8 mouse cellular contexts compared by ENCODE assay signal in genomic region chr13:37482589-37482988, GRCm38 (mm10).
A peak's percentile ranks its signal among the peaks of the same experiment; 100 is the strongest.
DNase-seq lines count a peak whose midpoint lies in the region; ATAC-seq lines count a peak whose summit lies in the region.

No protein-coding gene starts in this region.

- peak; percentile 25 for DNase-seq in 3T3-L1 (ENCODE audit: low read depth, low spot score)
- DNase-seq in adrenal gland, adult 18-20 months (ENCODE audit: low spot score in 2 of 2): peak; percentile 46 to 61
- DNase-seq in embryonic facial prominence, embryonic 14.5 days (ENCODE audit: low spot score): peak; percentile 93
- peak; percentile 89 for DNase-seq in kidney, postnatal 10 days
- DNase-seq in retina, embryonic 14.5 days (ENCODE audit: low spot score): peak; percentile 77
- DNase-seq in Muller cell, postnatal 12 days (ENCODE audit: inconsistent ontology term): no peak

- H3K4me1 ChIP-seq in embryonic facial prominence, embryonic 14.5 days (ENCODE audit: control insufficient read depth, insufficient read depth, low read length): peaks cover 15% of the 10 kb centered on the region
- H3K4me1 ChIP-seq in heart, embryonic 15.5 days (replicated peaks): peaks cover 27% of the 10 kb centered on the region
- peaks cover 55% of the 10 kb centered on the region for H3K4me1 ChIP-seq in lung, embryonic 15.5 days

- H3K4me3 ChIP-seq in embryonic facial prominence, embryonic 14.5 days (ENCODE audit: low read depth, low read length): no peak overlapping the region
- peak overlapping the region; percentile 21; the same call in 1 of the 2 replicates for H3K4me3 ChIP-seq in heart, embryonic 15.5 days
- no peak overlapping the region for H3K4me3 ChIP-seq in lung, embryonic 15.5 days

- H3K27ac ChIP-seq in embryonic facial prominence, embryonic 14.5 days (replicated peaks; ENCODE audit: low read depth, low read length): peak overlapping the region; percentile 84
- H3K27ac ChIP-seq in heart, embryonic 15.5 days: peak overlapping the region; percentile 92
- peak overlapping the region; percentile 99 for H3K27ac ChIP-seq in lung, embryonic 15.5 days

- peak overlapping the region; percentile 57 for H3K9ac ChIP-seq in embryonic facial prominence, embryonic 14.5 days (ENCODE audit: low read depth, low read length)
- H3K9ac ChIP-seq in heart, embryonic 15.5 days: peak overlapping the region; percentile 37; the same call in 1 of the 2 replicates
- H3K9ac ChIP-seq in lung, embryonic 15.5 days: peak overlapping the region; percentile 14; the same call in 1 of the 2 replicates

- peak overlapping the region; percentile 54 for H3K4me2 ChIP-seq in embryonic facial prominence, embryonic 14.5 days (ENCODE audit: low read depth, low read length)
- H3K4me2 ChIP-seq in heart, embryonic 15.5 days: peak overlapping the region; percentile 61
- H3K4me2 ChIP-seq in lung, embryonic 15.5 days: peak overlapping the region; percentile 51

- peak; percentile 50 for ATAC-seq in embryonic facial prominence, embryonic 14.5 days (ENCODE audit: low read depth)
- ATAC-seq in heart, embryonic 15.5 days (replicated peaks; ENCODE audit: insufficient number of reproducible peaks, insufficient read depth, low FRiP score, low read depth): peak; percentile 70
- ATAC-seq in lung, embryonic 15.5 days (ENCODE audit: borderline replicate concordance, extremely low read depth, low FRiP score, low TSS enrichment): peak; percentile 75

- H3K9me3 ChIP-seq in embryonic facial prominence, embryonic 14.5 days (ENCODE audit: control insufficient read depth, low read length): no peaks in the 10 kb centered on the region
- H3K9me3 ChIP-seq in heart, embryonic 15.5 days (replicated peaks): no peaks in the 10 kb centered on the region
- H3K9me3 ChIP-seq in lung, embryonic 15.5 days: no peaks in the 10 kb centered on the region

- no peaks in the 10 kb centered on the region for H3K27me3 ChIP-seq in embryonic facial prominence, embryonic 14.5 days (replicated peaks; ENCODE audit: control insufficient read depth, insufficient read depth, low read length)
- H3K27me3 ChIP-seq in heart, embryonic 15.5 days: no peaks in the 10 kb centered on the region
- H3K27me3 ChIP-seq in lung, embryonic 15.5 days: no peaks in the 10 kb centered on the region

- H3K36me3 ChIP-seq in embryonic facial prominence, embryonic 14.5 days (ENCODE audit: control insufficient read depth, insufficient read depth, low read length): no peaks in the 10 kb centered on the region
- H3K36me3 ChIP-seq in heart, embryonic 15.5 days: no peaks in the 10 kb centered on the region
- no peaks in the 10 kb centered on the region for H3K36me3 ChIP-seq in lung, embryonic 15.5 days

- WGBS in embryonic facial prominence, embryonic 14.5 days: 14% methylated on average over 9 of the region's 10 CpGs
- WGBS in heart, embryonic 15.5 days: 0% methylated on average over 10 of the region's 10 CpGs
- 9% methylated on average over 10 of the region's 10 CpGs for WGBS in lung, embryonic 15.5 days
